Mouse (Mus musculus): ENCODE data around the gene Vmn2r83.
"Not testable (repeated sequence)": the region's sequence is repeated elsewhere in the genome, so short reads cannot be mapped to it uniquely, and the experiment has no call there.

Vmn2r83 gene

GRCm38 (mm10) chr10:79468431-79468830, at the start of gene Vmn2r83:
TSS of gene Vmn2r83 (plus strand) at chr10:79468731.
- no peak for DNase-seq

GRCm38 (mm10) chr10:79435141-79435820, 33.2 kb upstream of the Vmn2r83 start:
- DNase-seq = not testable (repeated sequence)

- DNase-seq = no peak
These were observed 27.4 kb downstream of the Vmn2r83 start for GRCm38 (mm10) chr10:79495886-79496285.

- DNase-seq = no peak
These were observed 28.3 kb downstream of the Vmn2r83 start for GRCm38 (mm10) chr10:79496701-79497288.

- DNase-seq = no peak
These were observed 34.5 kb downstream of the Vmn2r83 start for GRCm38 (mm10) chr10:79502830-79503644.

GRCm38 (mm10) chr10:79506709-79507108, 38.2 kb downstream of the Vmn2r83 start:
- DNase-seq = no peak

- no peak for DNase-seq
These were observed 55.9 kb downstream of the Vmn2r83 start for GRCm38 (mm10) chr10:79524433-79524832.

GRCm38 (mm10) chr10:79525456-79526325, 57.2 kb downstream of the Vmn2r83 start:
- peak; percentile 60 for DNase-seq

GRCm38 (mm10) chr10:79526661-79527452, 58.3 kb downstream of the Vmn2r83 start:
- no peak for DNase-seq

GRCm38 (mm10) chr10:79527453-79527845, 58.9 kb downstream of the Vmn2r83 start:
- no peak for DNase-seq

GRCm38 (mm10) chr10:79528081-79528480, 59.5 kb downstream of the Vmn2r83 start:
- DNase-seq = no peak

GRCm38 (mm10) chr10:79530241-79530640, 61.7 kb downstream of the Vmn2r83 start:
- DNase-seq = no peak

GRCm38 (mm10) chr10:79530721-79531120, 62.2 kb downstream of the Vmn2r83 start:
- DNase-seq = no peak

- peak; percentile 6 for DNase-seq
These were observed 63.1 kb downstream of the Vmn2r83 start for GRCm38 (mm10) chr10:79531593-79531992.

- peak; percentile 19 for DNase-seq
These were observed 64.1 kb downstream of the Vmn2r83 start for GRCm38 (mm10) chr10:79532678-79533077.

- DNase-seq = peak; percentile 70
These were observed 64.8 kb downstream of the Vmn2r83 start, which contains the start of gene Plpp2 for GRCm38 (mm10) chr10:79533126-79533911. TSS of gene Plpp2 (minus strand) at chr10:79533796.

- peak; percentile 7 for DNase-seq
These were observed 65.9 kb downstream of the Vmn2r83 start for GRCm38 (mm10) chr10:79534426-79534825.

GRCm38 (mm10) chr10:79535431-79535830, 66.9 kb downstream of the Vmn2r83 start:
- DNase-seq = peak; percentile 1

- DNase-seq = peak; percentile 3
These were observed 68.0 kb downstream of the Vmn2r83 start for GRCm38 (mm10) chr10:79536461-79537080.

GRCm38 (mm10) chr10:79537271-79537670, 68.7 kb downstream of the Vmn2r83 start:
- DNase-seq = peak; percentile 5

Data from cerebellum, adult 11-12 months (tissue).